Mouse (Mus musculus) E14TG2a.4 (cell line): ENCODE measurements at regions not wholly inside any gene's neighbourhood (a gene's known extent, or its start where the extent isn't known, plus 50 kb on each side); places are given as distances from the start of the nearest gene placed in this dataset.

Source experiments
- H3K27me3 ChIP-seq: 2 replicates; pipeline ENCODE4 v1.6.1; 2014; ENCODE audit warnings: low read length, control low read depth; ENCODE audit not compliant: insufficient read depth
- H3K36me3 ChIP-seq: 2 replicates; pipeline ENCODE4 v1.6.1; 2014; ENCODE audit warnings: low read length, control low read depth; ENCODE audit not compliant: insufficient read depth
- H3K4me1 ChIP-seq: replicated peaks from 2 replicates; pipeline ENCODE4 v1.6.1; 2014; ENCODE audit warnings: low read depth, low read length, control low read depth
- H3K4me3 ChIP-seq: replicated peaks from 2 replicates; pipeline ENCODE4 v1.5.1; 2014; ENCODE audit warnings: mild to moderate bottlenecking, low read length
- H3K9me3 ChIP-seq: 2 replicates; pipeline ENCODE4 v1.6.1; 2014; ENCODE audit warnings: low read length, control low read depth
- CTCF ChIP-seq: conservative IDR thresholded peaks from 2 replicates; pipeline ENCODE4 v1.5.1; 2014; ENCODE audit warnings: low read length
- NANOG ChIP-seq: IDR thresholded peaks from 2 replicates; pipeline ENCODE4 v1.6.1; 2014; ENCODE audit warnings: borderline replicate concordance, low read length, mixed read lengths
- POU5F1 ChIP-seq: IDR thresholded peaks from 2 replicates; pipeline ENCODE4 v1.6.1; 2014; ENCODE audit warnings: low read length, borderline replicate concordance

DNA sequence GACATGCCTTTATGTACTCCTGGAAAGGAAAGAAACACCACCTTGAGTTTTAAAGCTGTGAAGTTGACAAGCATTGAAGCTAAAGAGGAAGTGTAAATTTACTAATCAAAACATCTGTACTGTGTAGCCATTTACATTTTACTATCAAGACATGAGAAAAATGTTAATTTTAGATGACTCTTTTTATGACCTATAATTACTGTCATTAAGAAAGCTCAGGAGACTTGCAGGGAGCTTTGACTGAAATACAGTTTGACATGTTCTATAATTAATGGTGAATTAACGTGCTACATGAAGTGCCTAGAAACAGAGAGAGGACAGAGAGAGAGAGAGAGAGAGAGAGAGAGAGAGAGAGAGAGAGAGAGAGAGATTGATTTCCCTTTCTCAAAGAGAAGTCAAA is 432.8 kb downstream of the Gm8797 start:
- Histone ChIP-seq H3K4me3 (no peak overlapping the region), H3K36me3 (no peaks in the 10 kb centered on the region), H3K27me3 (no peaks in the 10 kb centered on the region), H3K9me3 (peaks cover 2% of the 10 kb centered on the region), H3K4me1 (no peaks in the 10 kb centered on the region)
- TF ChIP-seq CTCF = no peak
- TF ChIP-seq NANOG = no peak
- TF ChIP-seq POU5F1 = no peak

DNA sequence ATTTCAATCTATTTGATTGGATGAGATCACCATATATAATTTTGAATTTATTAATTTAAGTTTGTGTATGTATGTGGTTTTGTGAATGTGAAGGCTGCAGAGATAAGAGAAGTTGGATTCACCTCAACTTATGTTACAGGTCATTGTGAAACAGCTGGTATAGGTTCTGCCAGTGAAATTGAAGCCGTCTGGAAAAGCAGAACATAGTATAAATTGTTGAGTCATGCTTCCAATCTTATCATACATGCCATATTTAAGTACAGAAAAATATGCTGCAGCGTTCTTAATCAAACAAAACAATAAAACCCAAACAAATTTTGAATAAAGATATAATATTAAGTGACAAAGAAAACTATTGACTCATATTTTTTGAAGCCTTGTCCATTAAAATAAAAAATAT is 415.6 kb downstream of the 1700008P02Rik start:
- Histone ChIP-seq H3K27me3 (no peaks in the 10 kb centered on the region), H3K4me3 (no peak overlapping the region), H3K9me3 (no peaks in the 10 kb centered on the region), H3K36me3 (no peaks in the 10 kb centered on the region), H3K4me1 (no peaks in the 10 kb centered on the region)
- TF ChIP-seq NANOG = no peak
- TF ChIP-seq CTCF = no peak
- no peak for TF ChIP-seq POU5F1

DNA sequence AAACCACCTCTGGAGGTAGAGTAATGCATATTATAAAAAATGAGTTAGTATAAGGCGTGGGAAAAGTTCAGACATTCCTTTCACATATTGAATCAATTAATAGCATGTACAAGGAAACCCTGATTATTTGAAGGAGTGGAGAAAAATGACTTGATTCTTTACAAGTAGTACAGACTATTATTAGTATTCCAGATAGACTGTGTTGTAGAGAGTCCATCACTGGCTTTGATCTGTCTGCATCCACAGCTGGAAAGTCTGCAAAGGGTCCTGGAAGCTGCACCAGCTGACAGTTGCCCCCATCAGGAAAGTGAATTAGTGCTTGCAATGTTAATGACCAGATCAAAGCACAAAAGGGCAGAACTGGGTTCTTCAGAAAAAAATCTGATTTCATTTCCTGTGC is 391.6 kb downstream of the 1700008P02Rik start:
- no peaks in the 10 kb centered on the region for H3K9me3 ChIP-seq
- H3K36me3 ChIP-seq = no peaks in the 10 kb centered on the region
- no peaks in the 10 kb centered on the region for H3K4me1 ChIP-seq
- no peak overlapping the region for H3K4me3 ChIP-seq
- H3K27me3 ChIP-seq = no peaks in the 10 kb centered on the region
- TF ChIP-seq POU5F1 (no peak), NANOG (no peak), CTCF (no peak)
